ENCODE assay signal across 8 mouse cellular contexts in the genomic region with DNA sequence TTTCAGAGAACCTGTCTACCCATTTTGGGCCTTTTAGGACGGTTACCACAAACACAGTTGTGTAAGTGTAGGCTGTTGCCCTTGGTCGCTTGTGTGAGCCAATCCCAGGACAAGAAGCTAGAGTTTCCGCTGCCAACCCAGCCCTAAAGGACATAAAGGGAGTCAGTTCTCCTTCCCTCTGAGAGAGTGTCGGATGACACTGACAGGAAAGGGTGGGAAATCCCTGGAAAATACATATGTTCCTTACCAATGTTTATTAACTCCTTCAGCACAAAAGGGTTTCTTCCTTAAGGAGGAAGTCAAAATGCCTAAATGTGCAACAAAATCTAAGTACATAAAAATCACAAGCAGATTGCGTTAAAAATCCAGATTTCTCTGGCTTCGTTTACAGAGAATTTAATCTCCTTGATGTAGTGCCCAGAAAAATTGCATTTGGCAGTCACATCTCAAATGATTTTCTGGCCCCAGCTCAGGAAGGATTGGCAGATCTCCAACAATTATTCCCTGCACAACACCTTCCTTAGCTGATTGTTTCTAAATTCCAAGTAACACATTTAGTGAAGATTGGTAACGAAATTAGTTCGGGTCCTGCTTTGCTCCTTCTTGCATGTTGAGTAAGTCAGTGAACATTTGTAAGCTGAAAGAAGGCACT. TPM values are rescaled to one million over a fixed set of nuclear protein-coding genes. Genes with fewer than 3 reads are reported as not detected.
A peak's percentile ranks its signal among the peaks of the same experiment; 100 is the strongest.
DNase-seq lines count a peak whose midpoint lies in the region; ATAC-seq lines count a peak whose summit lies in the region.

No protein-coding gene starts in this region.

- WGBS in neural tube, embryonic 14.5 days: 53% methylated on average over 8 of the region's 8 CpGs
- 51% methylated on average over 8 of the region's 8 CpGs for WGBS in neural tube, embryonic 15.5 days
- 28% methylated on average over 8 of the region's 8 CpGs for WGBS in forebrain, embryonic 15.5 days
- WGBS in limb, embryonic 15.5 days: 11% methylated on average over 8 of the region's 8 CpGs

- H3K9me3 ChIP-seq in neural tube, embryonic 14.5 days (ENCODE audit: control insufficient read depth, low read length): no peaks in the 10 kb centered on the region
- no peaks in the 10 kb centered on the region for H3K9me3 ChIP-seq in neural tube, embryonic 15.5 days (replicated peaks)
- no peaks in the 10 kb centered on the region for H3K9me3 ChIP-seq in forebrain, embryonic 15.5 days
- H3K9me3 ChIP-seq in limb, embryonic 15.5 days: no peaks in the 10 kb centered on the region

- no peak for DNase-seq in frontal cortex, postnatal 10 days (ENCODE audit: low spot score in 2 of 2)
- no peak for DNase-seq in urinary bladder, postnatal 14 days (ENCODE audit: low spot score)

- no peak overlapping the region for H3K4me3 ChIP-seq in neural tube, embryonic 14.5 days (ENCODE audit: low read depth, low read length)
- H3K4me3 ChIP-seq in neural tube, embryonic 15.5 days (replicated peaks): no peak overlapping the region
- no peak overlapping the region for H3K4me3 ChIP-seq in forebrain, embryonic 15.5 days
- H3K4me3 ChIP-seq in limb, embryonic 15.5 days: no peak overlapping the region

- no peak overlapping the region for H3K9ac ChIP-seq in neural tube, embryonic 14.5 days (replicated peaks; ENCODE audit: low read depth, low read length)
- no peak overlapping the region for H3K9ac ChIP-seq in neural tube, embryonic 15.5 days (replicated peaks)
- H3K9ac ChIP-seq in forebrain, embryonic 15.5 days (replicated peaks): no peak overlapping the region
- H3K9ac ChIP-seq in limb, embryonic 15.5 days: no peak overlapping the region

- H3K27me3 ChIP-seq in neural tube, embryonic 14.5 days (ENCODE audit: control insufficient read depth, insufficient read depth, low read length): no peaks in the 10 kb centered on the region
- H3K27me3 ChIP-seq in neural tube, embryonic 15.5 days (replicated peaks): no peaks in the 10 kb centered on the region
- no peaks in the 10 kb centered on the region for H3K27me3 ChIP-seq in forebrain, embryonic 15.5 days
- H3K27me3 ChIP-seq in limb, embryonic 15.5 days: no peaks in the 10 kb centered on the region

- 0 out of 2 replicates have a peak overlapping the region, but pooled peaks have one; percentile 18 for H3K27ac ChIP-seq in neural tube, embryonic 14.5 days (ENCODE audit: low read depth, low read length)
- H3K27ac ChIP-seq in neural tube, embryonic 15.5 days (replicated peaks): no peak overlapping the region
- H3K27ac ChIP-seq in forebrain, embryonic 15.5 days (replicated peaks): peak overlapping the region; percentile 80
- peak overlapping the region; percentile 82 for H3K27ac ChIP-seq in limb, embryonic 15.5 days

- no peaks in the 10 kb centered on the region for H3K36me3 ChIP-seq in neural tube, embryonic 14.5 days (ENCODE audit: control insufficient read depth, insufficient read depth, low read length)
- H3K36me3 ChIP-seq in neural tube, embryonic 15.5 days: no peaks in the 10 kb centered on the region
- no peaks in the 10 kb centered on the region for H3K36me3 ChIP-seq in forebrain, embryonic 15.5 days
- H3K36me3 ChIP-seq in limb, embryonic 15.5 days: no peaks in the 10 kb centered on the region

- no peak overlapping the region for H3K4me2 ChIP-seq in neural tube, embryonic 14.5 days (ENCODE audit: low read depth, low read length)
- H3K4me2 ChIP-seq in neural tube, embryonic 15.5 days: no peak overlapping the region
- 0 out of 2 replicates have a peak overlapping the region, but pooled peaks have one; percentile 10 for H3K4me2 ChIP-seq in forebrain, embryonic 15.5 days (replicated peaks)
- H3K4me2 ChIP-seq in limb, embryonic 15.5 days: no peak overlapping the region

- no peaks in the 10 kb centered on the region for H3K4me1 ChIP-seq in neural tube, embryonic 14.5 days (ENCODE audit: control insufficient read depth, insufficient read depth, low read length)
- H3K4me1 ChIP-seq in neural tube, embryonic 15.5 days: no peaks in the 10 kb centered on the region
- H3K4me1 ChIP-seq in forebrain, embryonic 15.5 days: peaks cover 9% of the 10 kb centered on the region
- peaks cover 4% of the 10 kb centered on the region for H3K4me1 ChIP-seq in limb, embryonic 15.5 days

- ATAC-seq in frontal cortex, adult (ENCODE audit: low TSS enrichment): peak; percentile 27; the same call in 1 of the 2 replicates
- ATAC-seq in neural tube, embryonic 14.5 days (ENCODE audit: low read depth): no peak
- ATAC-seq in neural tube, embryonic 15.5 days (ENCODE audit: low FRiP score): no peak
- peak; percentile 59 for ATAC-seq in forebrain, embryonic 15.5 days (replicated peaks)
- peak; percentile 65; the same call in 1 of the 2 replicates for ATAC-seq in limb, embryonic 15.5 days (ENCODE audit: insufficient number of reproducible peaks, low FRiP score, low TSS enrichment, low read depth)
- no peak for ATAC-seq in CD4-positive, CD25-positive, alpha-beta regulatory T cell, adult 4 months

RNA-seq across cellular contexts. Expression of gene Fas, which starts 55.3 kb away (rescaled TPM):
- 1.1 and 1.4 TPM in 2 replicates for polyA plus RNA-seq in neural tube, embryonic 14.5 days (2014; fragmentation: Nextera tagmentation; extraction: Ambion mirVana)
- polyA plus RNA-seq in neural tube, embryonic 15.5 days (2015; fragmentation: Nextera tagmentation; extraction: Ambion mirVana): 1.4 and 2.1 TPM in 2 replicates
- 0.17 and 0.42 TPM in 2 replicates for polyA plus RNA-seq in forebrain, embryonic 15.5 days (2015; fragmentation: Nextera tagmentation; extraction: Ambion mirVana)
- polyA plus RNA-seq in limb, embryonic 15.5 days (2015; fragmentation: Nextera tagmentation; extraction: Ambion mirVana): 7.0 and 7.3 TPM in 2 replicates
- polyA plus RNA-seq in CD4-positive, CD25-positive, alpha-beta regulatory T cell, adult 4 months (2017; shearing (Covaris generic)): 100 to 1,000 TPM; 132 to 152 TPM

Comparison
In these comparisons a context has a peak if more than half of its experiments do, and no peak if none do; other contexts are left out.
1. ATAC-seq: peak in frontal cortex, adult (single experiment), forebrain, embryonic 15.5 days (single experiment) and limb, embryonic 15.5 days (single experiment); none in neural tube, embryonic 14.5 days (single experiment), neural tube, embryonic 15.5 days (single experiment) and CD4-positive, CD25-positive, alpha-beta regulatory T cell, adult 4 months (single experiment).
2. RNA of gene Fas, which starts 55.3 kb away (polyA plus RNA-seq): 132 to 152 TPM in CD4-positive, CD25-positive, alpha-beta regulatory T cell, adult 4 months; 7.0 to 7.3 TPM in limb, embryonic 15.5 days, 1.1 to 1.4 TPM in neural tube, embryonic 14.5 days, 1.4 to 2.1 TPM in neural tube, embryonic 15.5 days and 0.17 to 0.42 TPM in forebrain, embryonic 15.5 days; every median in the first group is over 10 times any median in the second.